Mouse (Mus musculus): ENCODE measurements around the gene Zkscan16. TPM values are rescaled to one million over a fixed set of nuclear protein-coding genes. Genes with fewer than 3 reads are reported as not detected.

The Zkscan16 gene
- total RNA-seq (2021): under 1 TPM; 0.15 to 0.39 TPM
- long read RNA-seq, experiment 1: 0 reads
- long read RNA-seq, experiment 2: 0 reads

GRCm38 (mm10) chr4:58943420-58944205 lies at the start of gene Zkscan16:
Zkscan16 (plus strand) TSS chr4:58943628.
- peak; percentile 62 to 82 for DNase-seq

GRCm38 (mm10) chr4:58894399-58894798 lies 49.0 kb upstream of the Zkscan16 start:
- no peak for DNase-seq

GRCm38 (mm10) chr4:58897436-58897835 lies 46.0 kb upstream of the Zkscan16 start:
- DNase-seq: no peak

- no peak for DNase-seq
These were observed 45.1 kb upstream of the Zkscan16 start for GRCm38 (mm10) chr4:58898318-58898717.

GRCm38 (mm10) chr4:58907453-58907852 lies 36.0 kb upstream of the Zkscan16 start:
- no peak for DNase-seq

- DNase-seq: no peak
These were observed 33.0 kb upstream of the Zkscan16 start for GRCm38 (mm10) chr4:58910175-58911068.

GRCm38 (mm10) chr4:58911069-58911830 lies 32.2 kb upstream of the Zkscan16 start:
- DNase-seq: peak; percentile 68 to 70

GRCm38 (mm10) chr4:58911831-58912628 lies 31.4 kb upstream of the Zkscan16 start:
- peak; percentile 70 to 81 for DNase-seq

- peak; percentile 91 to 93 for DNase-seq
These were observed 30.6 kb upstream of the Zkscan16 start, which contains the start of gene Ecpas for GRCm38 (mm10) chr4:58912629-58913335. Ecpas (minus strand) TSS chr4:58912749.

- DNase-seq: no peak
These were observed 29.9 kb upstream of the Zkscan16 start for GRCm38 (mm10) chr4:58913336-58914026.

- DNase-seq: no peak
These were observed 28.2 kb upstream of the Zkscan16 start for GRCm38 (mm10) chr4:58915081-58915826.

GRCm38 (mm10) chr4:58923933-58924332 lies 19.5 kb upstream of the Zkscan16 start:
- no peak for DNase-seq

- no peak for DNase-seq
These were observed 17.8 kb upstream of the Zkscan16 start for GRCm38 (mm10) chr4:58925664-58926063.

GRCm38 (mm10) chr4:58926120-58926519 lies 17.3 kb upstream of the Zkscan16 start:
- no peak for DNase-seq

GRCm38 (mm10) chr4:58927661-58928060 lies 15.8 kb upstream of the Zkscan16 start:
- no peak for DNase-seq

- peak in 1 of 2 experiments; percentile 11 for DNase-seq
These were observed 10.9 kb upstream of the Zkscan16 start for GRCm38 (mm10) chr4:58932541-58932940.

- no peak for DNase-seq
These were observed 9.1 kb upstream of the Zkscan16 start for GRCm38 (mm10) chr4:58934308-58934707.

- peak; percentile 66 to 82 for DNase-seq
These were observed 8.5 kb upstream of the Zkscan16 start for GRCm38 (mm10) chr4:58934746-58935476.

Measured in heart, adult 18-20 months (tissue).